Mouse (Mus musculus) neutrophil, adult 5-6 weeks (primary cell): ENCODE data around the gene Olfr593. TPM values are rescaled to one million over a fixed set of nuclear protein-coding genes. Genes with fewer than 3 reads are reported as not detected.
"Not testable (repeated sequence)": the region's sequence is repeated elsewhere in the genome, so short reads cannot be mapped to it uniquely, and the experiment has no call there.

ENCODE experiments used
- ATAC-seq: fragments of 151-379, 151-347 bp; 2 replicates; pipeline ENCODE4 v1.8.0; 2017; ENCODE audit warnings: mild to moderate bottlenecking, moderate TSS enrichment; ENCODE audit not compliant: insufficient number of reproducible peaks, poor library complexity, low FRiP score, severe bottlenecking; ENCODE audit errors: extremely low read depth
- total RNA-seq: library from RNA; stranded (forward); fragments of 200-1000 nt; gene quantifications from 2 replicates; pipeline ENCODE4 v1.2.3, GENCODE M21; 2017

The Olfr593 gene
- not detected in 2 replicates for total RNA-seq

- ATAC-seq: no peak
Observed at GRCm38 (mm10) chr7:103211562-103211961, at the start of gene Olfr593. Gene Olfr593, plus strand, starts transcription at chr7:103211862.

GRCm38 (mm10) chr7:103169697-103170096, 42.0 kb upstream of the Olfr593 start:
- no peak for ATAC-seq

GRCm38 (mm10) chr7:103178240-103178639, 33.4 kb upstream of the Olfr593 start, which contains the start of gene Olfr591:
Gene Olfr591, minus strand, starts transcription at chr7:103178340.
- ATAC-seq: no peak

- ATAC-seq: not testable (repeated sequence)
Observed at GRCm38 (mm10) chr7:103184503-103184902, 27.2 kb upstream of the Olfr593 start, which contains the start of gene Olfr592. Gene Olfr592, plus strand, starts transcription at chr7:103184803.

- not testable (repeated sequence) for ATAC-seq
Observed at GRCm38 (mm10) chr7:103212050-103212449, 388 bp downstream of the Olfr593 start.

GRCm38 (mm10) chr7:103216696-103217095, 5.0 kb downstream of the Olfr593 start, which contains the start of gene Olfr594:
Gene Olfr594, plus strand, starts transcription at chr7:103216996.
- ATAC-seq: no peak

- not testable (repeated sequence) for ATAC-seq
Observed at GRCm38 (mm10) chr7:103252405-103252804, 40.7 kb downstream of the Olfr593 start, which contains the start of gene Usp17ld. Gene Usp17ld, minus strand, starts transcription at chr7:103252505.

Other genes starting within 250 kb of the Olfr593 start
- not detected in 2 replicates for gene Olfr576, start 249.2 kb upstream of the Olfr593 start, total RNA-seq
- gene Olfr577, start 235.9 kb upstream of the Olfr593 start, total RNA-seq: not detected in 2 replicates
- gene Olfr578, start 222.5 kb upstream of the Olfr593 start, total RNA-seq: not detected in 2 replicates
- gene Olfr582, start 173.8 kb upstream of the Olfr593 start, total RNA-seq: not detected in 2 replicates
- gene Olfr583, start 160.6 kb upstream of the Olfr593 start, total RNA-seq: not detected in 2 replicates
- not detected in 2 replicates for gene Olfr584, start 130.0 kb upstream of the Olfr593 start, total RNA-seq
- not detected in 2 replicates for gene Olfr585, start 114.1 kb upstream of the Olfr593 start, total RNA-seq
- not detected in 2 replicates for gene Olfr586, start 86.2 kb upstream of the Olfr593 start, total RNA-seq
- not detected in 2 replicates for gene Olfr588-ps1, start 71.0 kb upstream of the Olfr593 start, total RNA-seq
- not detected in 2 replicates for gene Olfr589, start 55.5 kb upstream of the Olfr593 start, total RNA-seq
- gene Olfr591, start 33.5 kb upstream of the Olfr593 start, total RNA-seq: not detected in 2 replicates
- gene Olfr592, start 27.1 kb upstream of the Olfr593 start, total RNA-seq: not detected in 2 replicates
- not detected in 2 replicates for gene Olfr594, start 5.1 kb downstream of the Olfr593 start, total RNA-seq
- gene Usp17ld, start 40.6 kb downstream of the Olfr593 start, total RNA-seq: not detected in 2 replicates
- not detected in 2 replicates for gene Olfr596, start 93.8 kb downstream of the Olfr593 start, total RNA-seq
- gene Olfr597, start 104.5 kb downstream of the Olfr593 start, total RNA-seq: not detected in 2 replicates
- not detected in 2 replicates for gene Olfr598, start 111.7 kb downstream of the Olfr593 start, total RNA-seq
- gene Olfr599, start 124.1 kb downstream of the Olfr593 start, total RNA-seq: not detected in 2 replicates
- gene Olfr600, start 137.8 kb downstream of the Olfr593 start, total RNA-seq: 0.23 TPM in 1 of 2 replicates, not detected in the other
- gene Olfr601, start 150.8 kb downstream of the Olfr593 start, total RNA-seq: not detected in 2 replicates
- not detected in 2 replicates for gene Olfr603, start 174.3 kb downstream of the Olfr593 start, total RNA-seq
- not detected in 2 replicates for gene Usp17lc, start 203.2 kb downstream of the Olfr593 start, total RNA-seq
- gene Olfr605, start 233.6 kb downstream of the Olfr593 start, total RNA-seq: not detected in 2 replicates
- gene Olfr606, start 237.2 kb downstream of the Olfr593 start, total RNA-seq: not detected in 2 replicates